Mouse (Mus musculus) adrenal gland, postnatal 10 days (tissue): Measurements from ENCODE around the gene Fitm1. TPM values are rescaled to one million over a fixed set of nuclear protein-coding genes. Genes with fewer than 3 reads are reported as not detected.

Source experiments
- DNase-seq: peaks from one replicate; pipeline ENCODE4 v3.0.0; 2021; ENCODE audit warnings: mixed read lengths
- total RNA-seq, 2 experiments: library from RNA; stranded (reverse); gene quantifications; 2 replicates each; pipeline ENCODE4 v1.2.3; 2021

The Fitm1 gene
- total RNA-seq, 2 experiments from 2014 or later: 11.0 to 38.6 TPM

- no peak for DNase-seq
Measured at GRCm38 (mm10) chr14:55596036-55596690, 20.7 kb downstream of the Fitm1 start.

GRCm38 (mm10) chr14:55598521-55599390 is 23.3 kb downstream of the Fitm1 start:
- DNase-seq: no peak

DNA sequence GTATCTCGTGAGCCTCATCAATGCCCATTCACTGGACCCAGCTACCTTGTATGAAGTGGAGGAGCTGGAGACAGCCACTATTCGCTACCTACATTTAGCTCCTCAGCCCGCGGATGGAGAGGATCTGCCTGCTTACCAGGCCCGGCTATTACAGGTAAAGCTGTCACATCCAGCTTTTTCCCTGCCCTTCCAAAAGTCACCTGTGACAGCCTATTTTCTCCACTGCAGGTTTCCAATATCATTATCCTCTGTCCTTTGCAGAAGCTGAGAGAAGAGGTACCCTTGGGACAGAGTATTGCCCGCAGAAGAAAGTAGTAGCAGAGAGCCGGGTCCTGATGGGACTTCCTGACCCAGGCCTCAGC is 27.8 kb downstream of the Fitm1 start, which contains the start of gene Irf9:
TSS of gene Irf9 (plus strand) at position 301 of the 362 bp plus-strand sequence.
- no peak for DNase-seq

DNA sequence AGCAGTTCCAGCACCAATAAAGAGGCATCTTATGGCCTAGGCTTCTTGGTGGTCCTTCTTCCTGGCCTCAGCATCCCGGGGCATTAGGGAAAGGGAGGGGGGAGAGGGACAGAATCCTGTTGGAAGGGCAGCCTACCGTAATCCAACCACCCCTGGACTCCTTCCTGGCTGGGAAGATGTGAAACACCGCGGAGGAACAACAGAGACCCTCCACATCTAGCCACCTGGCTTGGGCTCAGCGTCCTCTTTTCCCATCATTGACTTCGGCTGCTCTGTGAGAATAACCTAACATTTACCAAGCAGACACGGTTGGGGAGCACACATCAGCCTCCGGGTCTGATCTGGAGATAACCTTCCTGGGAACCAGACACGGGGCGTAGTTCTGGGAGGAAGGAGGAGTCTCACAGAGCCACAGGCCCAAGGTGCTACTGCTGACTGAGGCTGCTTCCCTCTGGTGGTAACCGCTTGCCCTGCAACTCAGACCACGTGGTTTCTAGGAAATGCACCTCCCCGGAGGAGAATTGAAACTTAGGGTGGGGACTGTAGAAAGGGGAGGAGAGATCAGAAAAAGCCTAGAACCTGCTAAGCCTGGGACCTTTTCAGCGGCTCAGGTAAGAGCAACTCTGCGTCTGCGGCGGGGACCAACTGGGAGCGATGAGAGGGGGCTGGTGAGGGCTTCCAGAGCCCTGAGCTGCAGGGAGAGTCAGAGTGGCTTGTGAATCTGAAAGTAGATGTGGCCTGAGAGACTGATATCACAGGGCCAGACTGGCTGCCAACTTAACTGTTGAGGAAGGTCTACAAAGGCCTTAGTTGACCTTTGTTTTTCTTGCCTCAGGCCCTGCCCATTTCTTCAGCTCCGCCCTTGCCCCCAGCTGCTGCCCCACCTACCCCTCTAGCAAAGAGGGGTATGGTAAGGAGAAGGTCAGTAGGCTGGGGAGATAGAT is 28.5 kb downstream of the Fitm1 start:
- peak; percentile 93 for DNase-seq

DNA sequence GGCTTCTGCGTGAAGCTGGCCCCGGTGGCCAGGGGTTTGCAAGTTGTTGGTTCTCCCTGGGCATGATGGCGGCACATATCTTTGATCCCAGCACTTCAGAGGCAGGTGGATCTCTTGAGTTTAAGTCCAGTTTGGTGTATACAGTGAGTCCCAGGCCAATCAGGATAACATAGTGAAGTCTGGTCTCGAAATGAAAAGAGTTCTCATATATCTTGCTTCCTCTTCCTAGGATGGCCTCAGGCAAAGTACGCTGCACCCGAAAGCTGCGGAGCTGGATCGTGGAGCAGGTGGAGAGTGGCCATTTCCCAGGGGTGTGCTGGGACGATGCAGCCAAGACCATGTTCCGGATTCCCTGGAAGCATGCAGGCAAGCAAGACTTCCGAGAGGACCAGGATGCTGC is 29.4 kb downstream of the Fitm1 start:
- no peak for DNase-seq

DNA sequence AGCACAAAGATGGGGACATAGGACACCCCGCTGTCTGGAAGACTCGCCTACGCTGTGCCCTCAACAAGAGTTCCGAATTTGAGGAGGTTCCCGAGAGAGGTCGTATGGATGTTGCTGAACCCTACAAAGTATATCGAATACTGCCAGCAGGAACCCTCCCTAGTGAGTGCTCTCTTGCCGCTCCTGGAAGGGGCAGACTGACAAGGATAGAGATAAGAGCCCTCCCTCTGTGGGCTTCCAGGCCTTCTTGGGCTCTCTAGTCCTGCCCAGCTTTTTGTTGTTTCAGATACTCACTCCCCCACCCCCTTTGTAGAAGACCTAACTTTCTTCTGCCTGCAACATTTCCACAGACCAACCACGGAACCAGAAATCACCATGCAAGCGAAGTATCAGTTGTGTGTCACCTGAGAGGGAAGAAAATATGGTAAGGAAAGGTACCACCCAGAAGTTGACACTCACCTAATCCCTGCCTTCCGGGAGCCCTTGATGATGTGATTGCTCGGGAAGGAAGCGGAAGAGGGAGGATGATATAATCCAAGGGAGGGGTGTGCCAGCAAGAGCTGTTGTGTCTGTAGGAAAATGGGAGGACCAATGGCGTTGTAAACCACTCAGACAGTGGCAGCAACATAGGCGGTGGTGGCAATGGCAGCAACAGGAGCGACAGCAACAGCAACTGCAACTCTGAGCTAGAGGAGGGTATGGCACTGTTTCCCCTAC is 30.5 kb downstream of the Fitm1 start:
- DNase-seq: no peak

- no peak for DNase-seq
Measured at GRCm38 (mm10) chr14:55608339-55608738, 32.9 kb downstream of the Fitm1 start.

GRCm38 (mm10) chr14:55613346-55613745 is 37.9 kb downstream of the Fitm1 start:
- DNase-seq: no peak

- no peak for DNase-seq
Measured at GRCm38 (mm10) chr14:55614565-55615178, 39.3 kb downstream of the Fitm1 start.

- no peak for DNase-seq
Measured at GRCm38 (mm10) chr14:55615876-55616275, 40.5 kb downstream of the Fitm1 start.

DNA sequence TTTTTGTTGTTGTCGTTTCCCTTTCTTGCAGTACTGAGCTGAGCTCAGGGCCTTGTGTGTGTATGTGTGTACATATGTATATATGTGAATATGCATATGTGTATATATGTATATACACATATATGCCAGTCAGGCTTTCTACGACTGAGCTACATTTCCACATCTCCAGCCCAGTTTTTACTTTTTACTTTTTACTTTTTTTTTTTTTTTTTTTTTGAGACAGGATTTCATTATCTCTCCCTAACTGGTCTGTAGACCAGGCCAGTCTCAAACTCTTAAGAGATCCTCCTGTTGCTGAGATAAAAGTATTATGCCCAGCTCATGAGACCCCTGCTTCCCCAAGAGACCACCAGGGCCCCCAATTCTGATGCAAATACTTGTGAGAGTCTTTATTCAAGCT is 41.4 kb downstream of the Fitm1 start:
- no peak for DNase-seq

GRCm38 (mm10) chr14:55617822-55618221 is 42.4 kb downstream of the Fitm1 start, which contains the start of gene Rec8:
Gene Rec8 (plus strand): TSS chr14:55618037.
- peak; percentile 44 for DNase-seq

- DNase-seq: no peak
Measured at GRCm38 (mm10) chr14:55618486-55619195, 43.2 kb downstream of the Fitm1 start.

Other genes starting within 250 kb of the Fitm1 start
- gene Dhrs4, start 96.9 kb upstream of the Fitm1 start, total RNA-seq: 100 to 1,000 TPM; 153 to 177 TPM
- gene Carmil3, start 85.0 kb upstream of the Fitm1 start, total RNA-seq: 1 to 10 TPM; 5.3 to 8.5 TPM
- under 1 TPM; 0.09 to 0.61 TPM for gene Cpne6, start 65.2 kb upstream of the Fitm1 start, total RNA-seq
- gene Nrl, start 50.6 kb upstream of the Fitm1 start, total RNA-seq: not detected
- gene Pck2, start 35.4 kb upstream of the Fitm1 start, total RNA-seq: 10 to 100 TPM; 45.2 to 51.4 TPM
- 10 to 100 TPM; 85.2 to 89.5 TPM for gene Dcaf11, start 15.6 kb upstream of the Fitm1 start, total RNA-seq
- gene A730061H03Rik, start 15.2 kb upstream of the Fitm1 start, total RNA-seq: under 1 TPM in 1 of 2 experiments, not detected in 1; 0.66 TPM
- 100 to 1,000 TPM; 293 to 337 TPM for gene Psme1, start 2.5 kb downstream of the Fitm1 start, total RNA-seq
- gene Emc9, start 9.7 kb downstream of the Fitm1 start, total RNA-seq: 10 to 100 TPM; 43.9 to 57.2 TPM
- gene Psme2, start 15.5 kb downstream of the Fitm1 start, total RNA-seq: 100 to 1,000 TPM; 349 to 362 TPM
- gene Rnf31, start 16.1 kb downstream of the Fitm1 start, total RNA-seq: 10 to 100 TPM; 26.7 to 36.2 TPM
- 10 to 100 TPM in 1 of 2 experiments, 1 to 10 TPM in 1; 9.7 to 13.3 TPM for gene Irf9, start 28.0 kb downstream of the Fitm1 start, total RNA-seq
- gene Rec8, start 42.4 kb downstream of the Fitm1 start, total RNA-seq: 1 to 10 TPM; 2.0 to 2.9 TPM
- gene Ipo4, start 60.3 kb downstream of the Fitm1 start, total RNA-seq: 10 to 100 TPM; 72.1 to 82.4 TPM
- gene Gm49378, start 62.3 kb downstream of the Fitm1 start, total RNA-seq: 1 to 10 TPM; 1.1 to 3.8 TPM
- gene Tm9sf1, start 68.2 kb downstream of the Fitm1 start, total RNA-seq: 10 to 100 TPM; 69.7 to 75.9 TPM
- 1 to 10 TPM in 1 of 2 experiments, under 1 TPM in 1; 0.93 to 3.0 TPM for gene Tssk4, start 74.6 kb downstream of the Fitm1 start, total RNA-seq
- gene Mdp1, start 84.9 kb downstream of the Fitm1 start, total RNA-seq: 10 to 100 TPM; 42.4 to 51.7 TPM
- 10 to 100 TPM; 21.2 to 26.8 TPM for gene Gmpr2, start 96.3 kb downstream of the Fitm1 start, total RNA-seq
- gene Nedd8, start 96.5 kb downstream of the Fitm1 start, total RNA-seq: 100 to 1,000 TPM; 280 to 307 TPM
- gene Tinf2, start 106.2 kb downstream of the Fitm1 start, total RNA-seq: 10 to 100 TPM; 19.5 to 23.1 TPM
- 1 to 10 TPM; 1.3 to 2.0 TPM for gene Tgm1, start 138.3 kb downstream of the Fitm1 start, total RNA-seq
- gene Rabggta, start 146.6 kb downstream of the Fitm1 start, total RNA-seq: 10 to 100 TPM; 16.8 to 21.5 TPM
- 10 to 100 TPM; 77.4 to 82.0 TPM for gene Dhrs1, start 170.1 kb downstream of the Fitm1 start, total RNA-seq
- gene Nop9, start 170.1 kb downstream of the Fitm1 start, total RNA-seq: 10 to 100 TPM; 17.1 to 18.9 TPM
- 10 to 100 TPM; 14.2 to 23.3 TPM for gene Cideb, start 182.8 kb downstream of the Fitm1 start, total RNA-seq
- under 1 TPM; 0.12 to 0.54 TPM for gene Ltb4r2, start 185.8 kb downstream of the Fitm1 start, total RNA-seq
- 1 to 10 TPM; 1.4 to 1.6 TPM for gene Ltb4r1, start 190.3 kb downstream of the Fitm1 start, total RNA-seq
- 10 to 100 TPM; 10.3 to 12.6 TPM for gene Adcy4, start 208.5 kb downstream of the Fitm1 start, total RNA-seq
- 1 to 10 TPM; 8.3 to 9.1 TPM for gene Ripk3, start 213.2 kb downstream of the Fitm1 start, total RNA-seq
- gene Nfatc4, start 247.5 kb downstream of the Fitm1 start, total RNA-seq: 10 to 100 TPM; 23.5 to 28.2 TPM